Mouse (Mus musculus) common myeloid progenitor, adult 5-6 weeks (primary cell): ENCODE measurements around the gene Otub1. TPM values are rescaled to one million over a fixed set of nuclear protein-coding genes. Genes with fewer than 3 reads are reported as not detected.

ENCODE experiments used
- ATAC-seq: replicated peaks from 2 replicates; pipeline ENCODE4 v1.8.0; 2016; ENCODE audit warnings: low read depth, mild to moderate bottlenecking, moderate TSS enrichment, inconsistent platforms; ENCODE audit not compliant: poor library complexity, severe bottlenecking
- total RNA-seq: library from RNA; stranded (forward); fragments of 200-1000, 187-1606 nt; gene quantifications from 2 replicates; pipeline ENCODE4 v1.2.3, GENCODE M21; 2017

Otub1 gene
- total RNA-seq, 1 experiment from 2014 or later: 68.3 TPM

DNA sequence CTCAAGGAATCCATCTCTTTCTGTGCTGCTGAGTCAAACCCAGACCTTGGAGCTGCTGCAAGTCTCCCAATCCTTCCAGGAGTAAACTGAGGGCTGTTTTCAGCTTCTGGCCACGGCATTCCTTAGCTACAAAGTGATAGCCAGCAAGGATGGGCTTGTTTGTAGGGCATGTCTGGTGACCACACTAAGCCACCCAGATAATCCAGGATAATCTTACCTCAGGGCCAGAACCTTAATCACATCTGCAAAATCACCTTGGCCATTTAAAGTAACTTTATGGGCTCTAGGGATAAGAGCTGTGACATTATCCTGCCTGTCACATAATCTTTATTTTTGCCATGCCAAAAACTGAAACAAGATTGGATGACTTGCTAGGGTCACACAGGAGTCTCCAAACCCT, 6.1 kb upstream of the Otub1 start:
- no peak for ATAC-seq

DNA sequence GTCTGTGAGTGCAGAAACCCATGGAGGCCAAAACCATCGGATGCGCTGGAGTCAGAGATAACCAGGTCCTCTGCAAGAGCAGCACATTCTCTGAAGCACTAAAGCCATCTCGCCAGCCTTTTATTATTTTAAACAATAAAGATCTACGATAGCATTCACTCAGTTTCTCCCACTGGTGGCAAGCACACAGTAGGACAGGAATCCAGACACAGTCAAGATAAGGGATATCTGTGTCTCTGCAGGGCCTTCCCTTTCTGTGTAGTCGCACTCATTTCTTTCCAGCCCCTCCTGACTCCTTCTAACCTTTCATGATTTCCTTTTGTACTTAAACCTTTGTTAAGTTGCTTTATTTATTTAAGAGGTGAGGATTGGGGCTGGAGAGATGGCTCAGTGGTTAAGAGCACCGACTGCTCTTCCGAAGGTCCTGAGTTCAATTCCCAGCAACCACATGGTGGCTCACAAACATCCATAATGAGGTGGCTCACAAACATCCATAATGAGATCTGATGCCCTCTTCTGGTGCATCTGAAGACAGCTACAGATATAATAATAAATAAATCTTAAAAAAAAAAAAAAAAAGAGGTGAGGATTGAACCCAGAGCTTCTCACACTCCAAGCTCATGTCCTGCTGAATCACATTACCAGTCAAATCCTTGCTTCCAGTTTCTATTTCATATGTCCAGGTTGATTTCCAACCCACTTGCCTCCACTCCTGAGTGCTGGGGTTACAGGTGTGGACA, 4.0 kb upstream of the Otub1 start:
- no peak for ATAC-seq

DNA sequence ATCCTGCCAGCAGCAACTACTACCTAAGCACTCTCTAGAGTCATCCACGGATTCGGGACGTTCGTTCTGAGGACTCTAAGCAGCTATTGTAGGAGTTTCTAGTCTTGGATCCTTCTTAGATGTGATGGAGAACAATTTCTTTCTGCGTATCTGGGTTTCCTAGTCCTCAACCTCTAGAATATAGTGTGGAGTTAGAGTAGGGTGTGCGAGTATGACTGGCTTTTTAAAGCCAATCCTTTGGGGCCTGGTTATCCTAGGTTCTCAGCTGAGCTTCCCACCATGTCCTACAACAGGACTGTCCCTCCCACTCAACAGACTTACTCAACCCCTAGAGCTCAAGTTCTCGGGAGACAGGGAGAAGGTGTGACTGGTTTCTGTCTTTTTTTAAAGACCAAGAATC, 790 bp downstream of the Otub1 start:
- no peak for ATAC-seq

DNA sequence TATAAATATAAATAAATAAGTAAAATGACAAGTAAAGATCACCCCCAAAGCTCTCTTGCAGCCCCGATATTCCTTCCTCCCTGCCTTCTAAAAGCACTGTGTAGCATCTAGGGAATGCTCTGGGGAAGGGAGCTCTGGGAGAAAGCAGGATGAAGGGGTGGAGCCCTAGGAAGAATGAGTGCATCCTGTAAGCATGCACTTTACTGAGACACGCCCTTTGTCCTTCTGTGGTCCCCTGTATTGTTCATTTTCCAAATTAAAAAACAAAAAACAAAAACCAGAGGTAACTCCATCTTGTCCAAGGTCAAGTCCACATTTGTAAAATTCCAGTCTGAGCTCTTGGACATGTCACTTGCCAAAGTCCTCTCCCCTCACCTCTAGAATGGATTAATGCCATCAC, 1.2 kb downstream of the Otub1 start:
- ATAC-seq: no peak

DNA sequence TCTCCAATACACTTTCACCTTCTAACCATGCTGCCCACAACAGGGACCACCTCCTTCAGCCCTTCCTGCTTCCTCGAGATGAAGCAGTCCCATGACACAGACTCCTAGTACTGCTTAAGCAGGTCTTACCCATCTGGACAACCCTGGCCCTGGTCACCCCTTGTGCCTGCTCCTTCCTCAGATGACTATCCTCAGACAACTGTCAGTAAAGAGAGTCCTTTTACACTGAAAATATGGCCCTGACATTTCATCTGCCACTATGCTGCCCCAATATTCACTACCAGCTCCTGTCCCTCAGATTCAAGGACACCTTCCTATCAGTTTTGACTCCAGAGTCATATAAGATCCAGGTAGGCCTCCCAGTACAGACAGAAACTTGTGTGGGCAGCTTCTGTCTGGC, 5.7 kb downstream of the Otub1 start:
- ATAC-seq: no peak

DNA sequence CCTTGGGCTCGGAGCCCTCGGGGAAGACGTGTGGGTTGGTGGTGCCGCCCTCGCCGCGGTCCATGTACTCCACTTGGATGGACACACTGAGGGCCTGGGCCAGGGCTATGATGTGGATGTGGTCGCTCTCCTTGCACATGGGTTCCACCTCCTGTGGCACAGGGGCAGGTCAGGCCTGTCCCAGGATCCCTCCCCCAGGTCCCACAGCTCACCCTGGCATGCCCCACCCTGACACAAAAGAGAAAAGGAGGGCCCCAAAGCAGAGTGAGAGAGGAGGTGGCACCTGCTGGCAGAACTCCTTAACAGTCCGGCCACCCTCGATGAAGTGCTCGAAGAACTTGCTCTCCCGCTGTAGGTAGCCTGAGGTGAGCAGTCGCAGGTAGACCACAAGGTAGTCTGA, 7.0 kb downstream of the Otub1 start:
- ATAC-seq: no peak

DNA sequence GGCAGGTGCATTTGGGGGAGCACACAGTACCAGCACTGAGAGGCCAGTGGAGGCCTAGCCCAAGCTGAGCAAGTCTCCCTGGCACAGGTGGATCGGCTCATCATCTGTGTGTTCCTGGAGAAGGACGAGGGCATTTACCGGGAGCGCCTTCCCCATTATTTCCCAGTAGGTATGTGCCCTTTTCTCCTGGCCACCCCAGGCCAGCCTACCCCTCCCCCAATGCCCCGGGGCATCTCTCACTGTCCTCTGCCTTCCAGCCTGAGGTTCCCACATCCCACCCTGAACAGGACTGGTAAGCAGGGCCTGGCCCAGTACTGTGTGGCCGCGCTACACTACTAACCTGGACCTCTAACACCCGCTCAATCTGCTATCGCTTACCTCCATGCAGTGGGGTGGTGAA, 8.7 kb downstream of the Otub1 start:
- no peak for ATAC-seq

DNA sequence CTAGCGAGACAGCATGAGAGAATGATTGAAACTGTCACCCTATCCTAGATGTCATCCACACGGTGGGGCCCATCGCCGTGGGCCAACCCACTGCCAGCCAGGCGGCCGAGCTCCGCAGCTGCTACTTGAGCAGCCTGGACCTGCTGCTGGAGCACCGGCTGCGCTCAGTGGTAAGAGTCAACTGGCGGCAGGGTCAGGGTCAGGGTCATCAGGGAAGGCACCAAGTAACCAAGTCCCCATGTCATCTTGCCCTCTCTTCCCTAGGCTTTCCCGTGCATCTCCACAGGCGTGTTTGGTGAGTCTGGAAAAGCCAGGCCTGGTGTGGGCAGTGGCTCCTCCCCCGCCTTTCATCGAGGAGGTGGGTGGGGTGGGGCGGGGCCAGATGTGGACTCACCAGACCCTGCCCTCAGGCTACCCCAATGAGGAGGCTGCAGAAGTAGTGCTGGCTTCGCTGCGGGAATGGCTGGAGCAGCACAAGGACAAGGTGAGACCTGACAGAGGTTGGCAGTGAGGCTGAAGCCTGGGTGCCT, 9.3 kb downstream of the Otub1 start:
- no peak for ATAC-seq

DNA sequence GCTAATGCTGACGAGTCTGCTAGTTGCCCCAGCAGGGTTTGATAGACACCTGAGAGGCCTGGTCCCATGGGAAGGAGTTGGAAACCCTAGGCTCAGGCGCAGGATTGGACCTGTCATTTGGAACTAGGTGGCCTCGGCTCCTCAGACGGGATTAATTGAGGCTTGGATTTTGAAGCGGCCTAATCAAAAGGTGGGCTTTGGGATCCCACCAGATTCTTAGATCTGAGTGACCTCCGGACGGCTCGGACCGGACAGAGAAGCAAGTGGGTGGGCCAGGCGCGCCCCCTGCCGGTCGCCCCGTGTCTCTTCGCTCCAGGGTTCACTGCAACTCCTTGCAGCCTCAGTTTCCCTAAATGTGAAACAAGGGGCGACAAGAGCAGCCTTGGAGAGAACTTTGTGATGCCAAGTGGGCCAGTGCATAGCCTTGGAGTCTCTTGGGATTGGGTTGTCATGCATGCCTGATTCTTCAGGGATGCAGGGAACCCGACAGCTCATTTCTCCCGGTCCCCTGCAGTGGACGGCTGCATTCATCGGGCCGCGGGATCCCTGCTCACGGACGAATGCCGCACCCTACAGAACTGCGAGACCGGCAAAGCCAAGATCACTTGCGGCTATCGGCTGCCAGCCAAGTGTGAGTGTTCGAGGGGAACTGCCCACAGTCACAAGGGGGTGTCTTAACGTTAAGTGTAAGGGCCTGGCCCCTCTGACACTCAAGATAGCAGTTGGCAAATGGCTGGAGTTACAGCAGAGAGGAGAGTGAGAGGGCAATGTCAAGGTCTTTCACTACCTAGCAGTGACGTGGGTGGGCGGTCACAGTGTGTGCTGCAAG, 10.0 kb downstream of the Otub1 start:
- ATAC-seq: peak; percentile 53; the same call in 1 of the 2 replicates

DNA sequence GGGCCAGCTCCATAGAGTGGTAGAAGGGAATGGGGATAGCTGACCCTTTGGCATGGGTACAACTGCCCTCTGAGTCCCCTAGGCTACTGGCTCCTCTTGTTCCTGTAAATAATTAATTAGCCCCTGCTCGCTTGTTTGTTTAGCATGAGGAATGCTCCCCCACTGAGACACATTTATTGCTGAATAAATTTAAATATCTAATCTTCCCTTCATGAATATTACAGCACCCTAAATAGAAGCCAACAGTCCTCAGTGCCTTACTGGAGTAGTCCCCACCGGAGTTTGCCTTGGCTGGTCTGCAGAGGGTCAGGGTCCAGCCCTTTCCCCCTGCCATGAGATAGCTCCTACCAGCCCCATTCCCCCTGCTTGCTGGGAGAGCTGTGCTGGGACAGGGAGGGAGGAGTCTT, 13.6 kb downstream of the Otub1 start:
- no peak for ATAC-seq

DNA sequence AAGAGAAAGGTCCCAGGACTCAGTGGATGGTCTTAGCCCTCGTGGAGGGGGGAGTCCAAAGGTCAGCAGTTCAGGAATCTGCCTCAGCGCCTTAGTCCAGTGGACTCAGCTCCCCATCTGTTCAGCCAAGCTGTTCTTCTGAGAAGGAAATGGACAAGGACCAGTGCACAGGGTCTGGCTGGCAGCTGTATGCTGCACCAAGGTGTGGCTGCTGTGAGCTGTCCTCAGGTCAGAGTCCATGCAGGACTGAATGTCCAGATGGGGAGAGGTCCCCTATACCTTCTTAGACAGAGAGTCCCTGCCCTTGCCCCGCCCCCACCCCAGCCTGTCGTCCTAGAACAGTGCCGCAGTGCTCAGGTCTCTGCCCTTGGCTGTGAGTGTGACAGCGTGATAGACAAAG, 14.5 kb downstream of the Otub1 start:
- ATAC-seq: no peak

DNA sequence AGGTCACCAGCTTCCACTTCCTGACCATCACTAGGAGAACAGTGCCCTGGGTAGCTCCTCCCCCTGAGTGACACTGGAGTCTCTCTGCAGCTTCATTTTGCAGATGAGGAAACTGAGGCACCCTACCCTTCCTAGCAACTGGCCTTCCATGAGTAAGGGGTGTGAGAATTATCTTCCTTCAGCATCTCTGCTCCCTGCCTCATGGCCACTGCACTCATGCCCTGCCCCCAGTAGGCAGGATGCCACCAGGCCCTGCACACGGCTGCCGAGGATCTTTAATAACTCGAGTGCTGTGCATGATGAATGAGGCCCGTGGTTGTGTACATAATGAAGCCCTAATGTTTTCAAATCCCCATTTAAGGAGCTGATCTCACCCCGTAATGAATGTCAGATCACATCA, 15.1 kb downstream of the Otub1 start:
- ATAC-seq: no peak

DNA sequence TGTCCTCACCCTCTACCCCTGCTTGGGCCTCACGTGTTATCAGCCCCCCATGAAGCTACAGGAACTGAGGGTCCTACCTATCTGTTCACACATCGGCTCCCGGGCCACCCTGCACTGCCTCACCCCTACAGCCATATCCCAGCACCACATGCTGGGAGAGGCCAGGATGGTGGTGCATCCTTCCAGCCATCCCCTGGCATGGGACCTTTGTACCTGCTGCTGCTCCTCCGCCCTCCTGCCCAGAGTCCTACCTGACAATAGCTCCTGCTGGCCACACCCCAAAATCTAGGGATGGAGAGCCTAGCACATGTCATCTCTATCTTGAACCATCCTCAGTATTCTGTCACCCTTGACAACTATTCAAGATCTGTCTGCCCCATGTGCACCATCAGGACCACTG, 17.1 kb downstream of the Otub1 start:
- no peak for ATAC-seq

DNA sequence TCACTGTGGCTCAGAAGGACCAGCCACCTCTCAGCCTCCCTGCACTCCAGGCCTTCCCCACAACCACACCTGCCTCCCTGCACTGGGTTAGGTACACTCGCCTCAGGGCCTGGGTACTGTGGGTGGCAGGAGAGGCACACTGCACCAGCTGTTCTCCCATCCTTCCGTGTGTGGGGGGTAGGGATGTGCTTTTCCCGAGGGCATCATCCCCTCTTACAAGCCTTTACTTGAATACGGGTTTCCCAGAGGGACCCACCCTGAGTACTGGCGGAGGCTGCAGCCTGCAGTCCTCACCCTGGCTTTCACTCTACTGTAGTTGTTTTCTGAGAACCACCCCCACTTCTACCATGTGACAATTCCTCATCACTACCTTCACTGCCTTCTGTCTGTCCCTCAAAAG, 19.0 kb downstream of the Otub1 start:
- no peak for ATAC-seq

DNA sequence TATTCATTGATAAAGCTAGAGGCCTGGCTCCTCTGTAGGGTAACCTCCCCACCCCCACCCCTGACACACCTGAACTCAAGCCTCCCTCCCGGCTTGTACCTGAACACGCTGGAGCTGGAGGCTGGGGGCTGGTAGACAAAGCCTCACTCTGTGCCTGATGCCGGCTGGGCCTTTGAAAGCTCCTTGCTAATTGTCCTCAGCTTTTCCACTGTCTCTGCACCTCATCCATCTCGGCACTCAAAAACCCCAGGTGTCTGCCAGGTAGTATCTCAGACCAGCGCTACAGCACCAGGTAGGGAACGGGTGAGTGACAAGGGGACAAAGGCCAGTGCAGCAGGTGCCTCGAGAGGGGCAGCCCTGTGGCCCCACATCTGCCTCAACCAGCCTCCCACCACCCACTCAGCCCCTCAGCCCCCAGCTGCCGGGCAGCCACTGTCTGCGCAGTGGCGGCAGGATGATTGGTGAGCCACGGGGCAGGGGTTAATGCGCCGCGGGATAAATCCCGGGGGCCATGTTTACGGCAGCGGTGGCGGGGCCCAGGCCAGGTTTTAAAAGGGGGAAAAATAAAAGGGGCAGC, 20.3 kb downstream of the Otub1 start:
- ATAC-seq: no peak

DNA sequence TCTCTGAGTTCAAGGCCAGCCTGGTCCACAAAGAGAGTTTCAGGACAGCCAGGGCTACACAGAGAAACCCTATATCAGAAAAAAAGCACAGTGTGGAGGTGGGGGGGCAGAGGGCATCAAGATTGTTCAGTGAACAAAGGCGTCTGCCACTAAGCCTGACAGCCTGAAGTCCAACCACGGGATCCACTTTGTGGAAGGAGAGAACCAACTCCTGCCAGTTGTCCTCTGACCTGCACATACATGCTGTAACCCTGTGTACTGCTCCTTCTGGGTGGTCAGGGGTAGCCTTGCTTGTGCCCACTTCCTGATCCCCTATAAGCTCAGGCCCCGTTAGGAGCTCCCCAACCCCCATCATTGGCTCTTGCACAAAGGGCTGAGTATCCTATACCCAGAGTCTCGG, 21.1 kb downstream of the Otub1 start:
- no peak for ATAC-seq

DNA sequence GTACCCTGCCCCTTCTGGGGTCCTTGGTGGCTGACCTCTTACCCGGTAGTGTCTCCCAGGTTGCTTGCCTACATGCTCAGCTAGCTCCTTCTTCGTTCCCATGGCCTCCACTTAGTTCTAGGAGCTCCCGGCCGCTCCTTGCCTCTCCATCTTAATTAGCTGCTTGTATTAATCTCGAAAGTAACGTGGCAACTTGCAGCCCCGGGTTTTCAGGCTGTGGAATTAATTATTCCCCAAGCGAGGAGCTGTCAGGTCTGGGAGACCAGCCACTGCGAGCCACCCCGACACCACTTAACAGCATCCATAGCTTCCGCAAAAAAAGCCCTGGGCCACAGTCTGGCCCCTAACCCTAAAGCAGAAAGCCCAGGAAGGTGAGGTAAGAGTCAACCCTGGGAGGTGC, 22.7 kb downstream of the Otub1 start:
- ATAC-seq: no peak

DNA sequence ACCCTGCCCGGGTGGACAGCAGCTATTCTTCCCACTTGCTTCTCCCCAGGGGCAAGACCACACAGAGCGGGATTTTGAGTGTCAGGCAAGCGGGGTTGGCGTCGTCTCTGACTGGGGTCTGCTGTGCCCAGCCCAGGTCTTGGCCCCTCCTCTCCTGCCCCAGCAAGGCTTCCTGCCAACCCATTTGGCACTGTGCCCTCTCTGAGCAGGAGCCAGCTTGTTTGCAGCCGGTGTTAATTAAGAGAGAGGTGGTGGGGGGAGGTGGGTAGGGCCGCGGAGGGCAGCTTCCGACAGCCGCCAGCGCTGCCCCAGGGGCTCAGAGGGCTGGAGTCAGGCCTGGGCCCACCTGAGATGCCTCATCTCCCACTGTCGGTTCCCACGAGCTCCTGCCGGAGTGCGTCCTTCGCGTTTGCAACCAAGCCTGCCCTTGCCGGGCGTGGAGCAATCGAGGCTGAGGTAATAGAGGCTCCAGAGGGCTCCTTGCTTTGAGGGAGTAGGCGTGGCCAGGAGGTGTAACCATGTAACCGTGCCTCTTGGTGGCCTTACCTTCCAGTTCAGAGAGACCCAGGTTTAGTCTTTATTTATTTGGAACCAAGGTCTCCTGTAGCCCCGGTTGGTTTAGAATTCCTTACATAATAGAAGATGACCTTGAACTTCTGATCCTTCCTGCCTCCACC, 23.7 kb downstream of the Otub1 start:
- peak; percentile 34; the same call in 1 of the 2 replicates for ATAC-seq

DNA sequence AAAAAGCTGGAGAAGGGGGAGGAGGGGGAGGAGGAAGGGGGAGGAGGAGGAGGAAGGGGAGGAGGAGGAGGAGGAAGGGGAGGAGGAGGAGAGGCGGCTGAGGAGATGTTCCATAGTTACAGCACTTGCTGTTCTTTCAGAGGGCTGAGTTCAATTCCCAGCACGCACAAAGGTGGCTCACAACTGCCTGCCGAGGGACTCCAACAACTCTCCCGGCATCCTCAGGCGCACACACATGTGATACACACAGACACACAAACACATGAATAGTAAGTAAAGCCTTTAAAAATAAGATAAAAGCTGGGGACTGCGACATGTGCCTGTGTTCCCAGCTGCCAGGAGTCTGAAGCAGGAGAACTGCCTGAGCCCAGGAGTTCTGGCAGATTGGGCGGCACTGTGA, 24.6 kb downstream of the Otub1 start:
- no peak for ATAC-seq

DNA sequence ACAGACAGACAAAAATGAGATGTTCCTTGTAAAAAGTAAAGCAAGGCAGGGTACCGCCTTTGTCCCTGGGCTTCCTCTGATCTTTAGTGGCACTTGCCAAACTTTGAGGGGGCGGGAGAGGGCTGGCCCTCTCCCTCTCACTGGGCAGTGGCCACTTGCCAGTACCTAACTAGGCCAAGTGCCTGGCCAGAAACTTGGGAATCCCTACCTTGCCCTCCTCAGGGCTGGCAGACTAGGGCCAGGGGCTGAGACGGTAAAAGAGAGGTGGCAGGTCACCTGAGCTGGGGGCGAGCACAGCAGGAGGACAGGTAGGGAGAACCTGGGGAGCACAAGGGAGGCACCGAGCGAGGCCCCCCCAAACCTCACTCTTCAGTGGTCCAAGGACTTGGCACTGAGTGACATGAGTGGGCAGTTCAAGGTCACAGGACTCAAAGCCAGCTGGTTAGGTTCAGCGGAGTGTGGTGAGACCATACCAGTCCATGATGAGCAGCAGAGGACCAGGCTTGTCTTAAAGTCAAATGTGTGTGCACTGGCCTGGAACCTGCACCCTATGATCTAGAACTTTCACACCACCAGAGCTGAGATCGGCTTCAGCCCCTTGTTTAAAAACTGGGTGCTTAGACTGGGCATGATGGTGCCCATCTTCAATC, 25.2 kb downstream of the Otub1 start:
- no peak for ATAC-seq
